Mouse (Mus musculus) CH12.LX (cell line): Measurements from ENCODE around the gene Abtb2. TPM values are rescaled to one million over a fixed set of nuclear protein-coding genes. Genes with fewer than 3 reads are reported as not detected.

Experiments
- DNase-seq: peaks from one replicate; pipeline ENCODE4 v3.0.0-alpha.2; 2013; ENCODE audit errors: extremely low read depth
- H3K27ac ChIP-seq: 2 replicates; pipeline ENCODE4 v1.5.1; 2012; ENCODE audit warnings: low read depth, mild to moderate bottlenecking, control low read depth, moderate library complexity; ENCODE audit not compliant: insufficient read depth
- H3K27me3 ChIP-seq: replicated peaks from 2 replicates; pipeline ENCODE3; 2012; ENCODE audit warnings: inconsistent platforms
- H3K36me3 ChIP-seq, 2 experiments: replicated peaks in 1 of 2; 2 replicates each; pipeline versions ENCODE3 to v1.6.1; 2012; ENCODE audit warnings: inconsistent platforms in 1 of 2, low read length in 1 of 2, mild to moderate bottlenecking in 1 of 2, mixed read lengths in 1 of 2, moderate library complexity in 1 of 2; ENCODE audit not compliant: control insufficient read depth in 1 of 2, insufficient read depth in 1 of 2
- H3K4me1 ChIP-seq, 2 experiments: 2 replicates each; pipeline ENCODE4 v1.6.1; 2012; ENCODE audit warnings: inconsistent platforms in 1 of 2, moderate library complexity in 1 of 2; ENCODE audit not compliant: insufficient read depth in 2 of 2, control insufficient read depth in 1 of 2
- H3K4me2 ChIP-seq: 2 replicates; pipeline ENCODE4 v1.6.1; 2012; ENCODE audit warnings: low read depth, mild to moderate bottlenecking, control low read depth; ENCODE audit not compliant: poor library complexity, insufficient read depth, severe bottlenecking
- H3K4me3 ChIP-seq, 3 experiments: fragments of 150-350 bp in 1 of 3; sonication (generic) in 1 of 3; replicated peaks in 1 of 3; 2 replicates each; pipeline versions ENCODE3 to v1.5.1; 2011 to 2012; ENCODE audit warnings: low read depth in 2 of 3, low read length in 2 of 3, mild to moderate bottlenecking in 2 of 3, moderate library complexity in 2 of 3, control low read depth in 1 of 3, improper control_type of control experiment in 1 of 3, inconsistent platforms in 1 of 3, mixed read lengths in 1 of 3; ENCODE audit not compliant: poor library complexity in 1 of 3
- H3K79me2 ChIP-seq: replicated peaks from 2 replicates; pipeline ENCODE4 v1.6.1; 2012; ENCODE audit warnings: mild to moderate bottlenecking, moderate library complexity; ENCODE audit not compliant: control insufficient read depth, poor library complexity, insufficient read depth, severe bottlenecking; ENCODE audit errors: extremely low read depth
- H3K9ac ChIP-seq: 2 replicates; pipeline ENCODE4 v1.6.1; 2012; ENCODE audit warnings: low read depth, mild to moderate bottlenecking, control low read depth, moderate library complexity; ENCODE audit not compliant: insufficient read depth
- H3K9me3 ChIP-seq: replicated peaks from 2 replicates; pipeline ENCODE3; 2012; ENCODE audit warnings: low read length, inconsistent platforms, mixed read lengths
- CHD1 ChIP-seq: IDR thresholded peaks from 2 replicates; pipeline ENCODE4 v1.6.1; 2012; ENCODE audit warnings: low read depth, low read length, improper control_type of control experiment, inconsistent platforms
- CHD2 ChIP-seq: IDR thresholded peaks from 2 replicates; pipeline ENCODE4 v1.6.1; 2011; ENCODE audit warnings: low read length, improper control_type of control experiment
- CTCF ChIP-seq, 2 experiments: IDR thresholded peaks in 1 of 2; conservative IDR thresholded peaks in 1 of 2; 2 replicates each; pipeline ENCODE4 v1.5.1; 2011 to 2012; ENCODE audit warnings: low read depth in 2 of 2, low read length in 2 of 2, improper control_type of control experiment in 1 of 2, inconsistent platforms in 1 of 2, mild to moderate bottlenecking in 1 of 2, moderate library complexity in 1 of 2
- ETS1 ChIP-seq: conservative IDR thresholded peaks from 2 replicates; pipeline ENCODE4 v1.6.1; 2012; ENCODE audit warnings: low read depth, mild to moderate bottlenecking, inconsistent platforms, low read length, improper control_type of control experiment, moderate library complexity
- JUN ChIP-seq: IDR thresholded peaks from 2 replicates; pipeline ENCODE4 v1.6.1; 2011; ENCODE audit warnings: low read depth, mild to moderate bottlenecking, low read length, improper control_type of control experiment, moderate library complexity; ENCODE audit not compliant: insufficient read depth
- JUND ChIP-seq: conservative IDR thresholded peaks from 2 replicates; pipeline ENCODE4 v1.6.1; 2011; ENCODE audit warnings: low read depth, low read length, improper control_type of control experiment
- KAT2A ChIP-seq: IDR thresholded peaks from 2 replicates; pipeline ENCODE4 v1.6.1; 2012; ENCODE audit warnings: low read length, improper control_type of control experiment, inconsistent platforms; ENCODE audit not compliant: insufficient replicate concordance
- MAFK ChIP-seq: IDR thresholded peaks from 2 replicates; pipeline ENCODE4 v1.6.1; 2011; ENCODE audit warnings: low read length, improper control_type of control experiment; ENCODE audit not compliant: insufficient replicate concordance
- MAX ChIP-seq: IDR thresholded peaks from 2 replicates; pipeline ENCODE4 v1.6.1; 2011; ENCODE audit warnings: low read length, improper control_type of control experiment
- MAZ ChIP-seq: IDR thresholded peaks from 2 replicates; pipeline ENCODE4 v1.6.1; 2012; ENCODE audit warnings: low read depth, mild to moderate bottlenecking, inconsistent platforms, low read length, improper control_type of control experiment, moderate library complexity
- MEF2A ChIP-seq: IDR thresholded peaks from 2 replicates; pipeline ENCODE4 v1.6.1; 2014; ENCODE audit warnings: low read depth, mild to moderate bottlenecking, inconsistent platforms, low read length, improper control_type of control experiment, borderline replicate concordance
- MYC ChIP-seq: IDR thresholded peaks from 2 replicates; pipeline ENCODE4 v1.6.1; 2011; ENCODE audit warnings: low read depth, mild to moderate bottlenecking, improper control_type of control experiment, low read length
- NELFE ChIP-seq: IDR thresholded peaks from 2 replicates; pipeline ENCODE4 v1.6.1; 2011; ENCODE audit warnings: low read depth, low read length, improper control_type of control experiment
- PAX5 ChIP-seq: IDR thresholded peaks from 2 replicates; pipeline ENCODE4 v1.6.1; 2012; ENCODE audit warnings: low read length, inconsistent platforms, mixed read lengths
- POLR2A ChIP-seq: IDR thresholded peaks from 2 replicates; pipeline ENCODE4 v1.6.1; 2011; ENCODE audit warnings: low read depth, mild to moderate bottlenecking, improper control_type of control experiment, low read length
- POLR2AphosphoS2 ChIP-seq: IDR thresholded peaks from 2 replicates; pipeline ENCODE4 v1.6.1; 2011; ENCODE audit warnings: low read depth, low read length, improper control_type of control experiment
- SIN3A ChIP-seq: IDR thresholded peaks from 2 replicates; pipeline ENCODE4 v1.6.1; 2012; ENCODE audit warnings: low read length, improper control_type of control experiment, inconsistent platforms
- TBP ChIP-seq: conservative IDR thresholded peaks from 2 replicates; pipeline ENCODE4 v1.6.1; 2011; ENCODE audit warnings: low read depth, low read length, improper control_type of control experiment
- TCF12 ChIP-seq: IDR thresholded peaks from 2 replicates; pipeline ENCODE4 v1.6.1; 2014; ENCODE audit warnings: low read depth, mild to moderate bottlenecking, inconsistent platforms, low read length, improper control_type of control experiment
- UBTF ChIP-seq: IDR thresholded peaks from 2 replicates; pipeline ENCODE4 v1.6.1; 2012; ENCODE audit warnings: low read depth, mild to moderate bottlenecking, inconsistent platforms, low read length, improper control_type of control experiment, moderate library complexity
- ZC3H11A ChIP-seq: IDR thresholded peaks from 2 replicates; pipeline ENCODE4 v1.6.1; 2012; ENCODE audit warnings: low read depth, mild to moderate bottlenecking, inconsistent platforms, low read length, improper control_type of control experiment
- ZKSCAN1 ChIP-seq: IDR thresholded peaks from 2 replicates; pipeline ENCODE4 v1.6.1; 2012; ENCODE audit warnings: low read depth, inconsistent platforms, low read length, improper control_type of control experiment, borderline replicate concordance
- ZMIZ1 ChIP-seq: IDR thresholded peaks from 2 replicates; pipeline ENCODE4 v1.6.1; 2012; ENCODE audit warnings: low read depth, mild to moderate bottlenecking, inconsistent platforms, low read length, improper control_type of control experiment
- ZNF384 ChIP-seq: IDR thresholded peaks from 2 replicates; pipeline ENCODE4 v1.6.1; 2012; ENCODE audit warnings: low read depth, low read length, improper control_type of control experiment, inconsistent platforms
- dilution Hi-C: fragments of 300-500 bp; cut with MboI; formaldehyde crosslinking; loops from 2 replicates; pipeline ENCODE4 v1.14.3; 2020; ENCODE audit warnings: low sequenced_read_pairs; ENCODE audit not compliant: extremely low pct_unique_long_range_greater_than_20kb, extremely low pct_ligation_motif_present
- in situ Hi-C: fragments of 300-500 bp; cut with MboI; formaldehyde crosslinking; loops from 3 replicates; pipeline ENCODE4 v1.14.3; 2019; ENCODE audit warnings: low sequenced_read_pairs, low pct_ligation_motif_present, low pct_unique_long_range_greater_than_20kb, mixed read lengths
- polyA plus RNA-seq: library from polyadenylated mRNA; unstranded; fragments of >175 nt; gene quantifications from 2 replicates; pipeline ENCODE4 v1.2.1, GENCODE M21; 2012; ENCODE audit warnings: low read depth; ENCODE audit not compliant: insufficient read length
- total RNA-seq, 2 experiments: library from RNA; depleted of rRNA; stranded (reverse); fragments of 300-350 nt in 1 of 2; fragments of >200 nt in 1 of 2; gene quantifications; 2 replicates each; pipeline ENCODE4 v1.2.3; 2012 to 2014

Abtb2 gene
- total RNA-seq (2012; rRNA removed) (6.3 and 7.7 TPM in 2 replicates), total RNA-seq (2014; rRNA removed) (2.4 and 2.9 TPM in 2 replicates), polyA plus RNA-seq (3.8 and 3.9 TPM in 2 replicates)

GRCm38 (mm10) chr2:103565732-103566422 lies at the start of gene Abtb2:
Gene Abtb2, plus strand, starts transcription at chr2:103566310.
- H3K79me2 ChIP-seq, result no peaks in the 10 kb centered on the region
- in situ Hi-C loops (loop anchor here (5.0 to 25.0 kb wide), 3 partner anchors 126 to 439 kb away; no protein-coding TSS in a partner anchor), dilution Hi-C loops (no loop called here)
- H3K36me3 ChIP-seq, result no peaks in the 10 kb centered on the region
- peak; percentile 95 for DNase-seq
- H3K27me3 ChIP-seq, result peaks cover 19% of the 10 kb centered on the region
- no peak within 1 kb of the TSS for H3K27ac ChIP-seq
- peaks cover 4% of the 10 kb centered on the region for H3K9me3 ChIP-seq
- peaks cover 3 to 48% of the 10 kb centered on the region in 2 experiments; a peak in 3 of 4 replicates for H3K4me1 ChIP-seq
- TF ChIP-seq MYC (no peak), TBP (peak; percentile 92), MEF2A (no peak), JUN (no peak), CHD2 (peak; percentile 82), ZC3H11A (no peak), MAX (no peak; the same call in 1 of the 2 replicates), UBTF (no peak; the same call in 1 of the 2 replicates), ZNF384 (no peak), MAZ (no peak), PAX5 (no peak), NELFE (peak; percentile 92), MAFK (no peak), CHD1 (no peak), ZKSCAN1 (no peak), SIN3A (peak; percentile 85), CTCF (conservative IDR thresholded peaks at IDR 0.05 in 1 of 2, IDR thresholded peaks at IDR 0.05 in 1 of 2; ENCODE audit: low read depth in 2 of 2, low read length in 2 of 2) (no peak), ZMIZ1 (peak; percentile 95), KAT2A (no peak), JUND (no peak), ETS1 (no peak), TCF12 (peak; percentile 84), POLR2AphosphoS2 (peak; percentile 61; the same call in 1 of the 2 replicates), POLR2A (peak; percentile 97)
- peak within 1 kb of the TSS; percentile 28; the same call in 1 of the 2 replicates for H3K9ac ChIP-seq
- H3K4me3 ChIP-seq, result peak within 1 kb of the TSS; percentile 61 to 65 (median 63)
- H3K4me2 ChIP-seq, result peak within 1 kb of the TSS; percentile 97
